Mouse (Mus musculus): ENCODE results near the gene Ckb. TPM values are rescaled to one million over a fixed set of nuclear protein-coding genes. Genes with fewer than 3 reads are reported as not detected.

The Ckb gene
- polyA plus RNA-seq, 1 experiment from 2014 or later = 266 TPM

DNA sequence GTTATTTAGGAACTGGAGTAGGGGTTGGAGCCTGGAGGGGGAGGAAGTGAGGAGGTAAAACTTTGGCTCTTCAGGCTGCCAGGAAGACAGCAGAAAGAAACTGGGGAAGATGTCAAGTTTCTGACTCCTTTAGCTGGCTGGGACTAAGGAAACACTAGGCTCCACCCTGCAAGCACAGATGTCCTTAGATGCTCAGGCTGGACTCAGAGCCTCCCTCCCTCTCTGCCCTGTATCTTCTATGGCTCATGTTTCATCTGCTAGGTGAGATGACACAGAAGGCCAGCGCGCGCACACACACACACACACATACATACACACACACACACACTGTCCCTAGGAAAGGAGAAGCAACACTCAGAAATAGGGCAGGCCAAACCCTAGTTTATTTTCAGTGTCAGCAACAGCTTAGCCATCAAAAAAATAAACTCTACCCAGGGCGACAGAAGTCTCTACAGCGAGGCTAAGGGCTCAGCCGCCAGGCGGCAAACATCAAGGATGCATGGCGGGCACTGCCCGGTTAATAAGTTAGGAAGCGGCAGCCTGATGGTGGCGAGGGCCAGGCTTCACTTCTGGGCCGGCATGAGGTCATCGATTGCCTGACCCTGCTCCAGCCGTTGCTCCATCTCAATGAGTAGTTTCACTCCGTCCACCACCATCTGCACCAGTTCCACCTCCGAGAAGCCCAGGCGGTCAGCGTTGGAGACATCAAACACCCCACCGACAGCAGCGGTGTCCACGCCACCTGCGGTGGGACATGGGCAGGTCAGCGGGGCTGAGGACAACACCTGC is 2.9 kb downstream of the Ckb start:
- Histone ChIP-seq H3K9me3 (ENCODE audit: control insufficient read depth, low read length) (no peaks in the 10 kb centered on the region), H3K4me1 (ENCODE audit: control insufficient read depth in 2 of 2, insufficient read depth in 2 of 2, low read length in 2 of 2) (peaks cover 30 to 60% of the 10 kb centered on the region in 2 experiments), H3K27ac (replicated peaks in 1 of 2; ENCODE audit: control insufficient read depth in 1 of 2, insufficient read depth in 1 of 2, low read depth in 2 of 2, low read length in 2 of 2) (peak overlapping the region; percentile 18 to 82; a peak in 3 of 4 replicates), H3K9ac (ENCODE audit: low read length) (peak overlapping the region; percentile 64), H3K27me3 (ENCODE audit: control insufficient read depth, insufficient read depth, low read length) (no peaks in the 10 kb centered on the region), H3K36me3 (ENCODE audit: control insufficient read depth, insufficient read depth, low read length) (peaks cover 6% of the 10 kb centered on the region; the same call in 1 of the 2 replicates), H3K4me2 (ENCODE audit: low read length) (peak overlapping the region; percentile 62), H3K4me3 (ENCODE audit: control insufficient read depth in 1 of 2, insufficient read depth in 1 of 2, low read depth in 1 of 2, low read length in 2 of 2) (peak overlapping the region in 1 of 2 experiments; percentile 20; a peak in 1 of 4 replicates)
- ATAC-seq (ENCODE audit: insufficient number of reproducible peaks, insufficient read depth, low FRiP score, low read depth) = no peak
- 70% methylated on average over 23 of the region's 23 CpGs for WGBS

DNA sequence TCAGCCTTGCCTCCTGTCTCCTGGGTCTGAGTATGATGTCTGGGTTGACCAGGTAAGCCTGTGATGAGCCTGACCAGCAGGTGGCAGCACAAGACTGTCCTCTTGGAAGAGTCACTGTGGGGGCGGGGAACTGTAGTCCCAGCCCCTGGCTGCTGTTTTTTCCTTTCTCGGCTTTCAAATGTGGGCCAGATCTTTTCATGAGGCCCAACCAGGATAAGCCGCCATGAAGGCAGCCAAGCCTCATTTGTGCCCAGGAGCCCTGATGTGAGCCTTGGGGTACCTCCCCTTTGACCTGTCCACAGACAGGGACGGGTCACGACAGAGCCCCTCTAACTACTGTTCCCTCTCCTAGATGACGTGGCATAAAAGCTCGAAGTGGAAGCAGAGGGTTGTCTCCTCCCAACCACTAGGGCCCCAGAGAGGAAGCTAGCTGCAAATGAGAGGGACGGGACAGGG is 3.7 kb downstream of the Ckb start:
- peak; percentile 67 for ATAC-seq (ENCODE audit: insufficient number of reproducible peaks, insufficient read depth, low FRiP score, low read depth)
- H3K9me3 ChIP-seq (ENCODE audit: control insufficient read depth, low read length) = no peaks in the 10 kb centered on the region
- H3K4me1 ChIP-seq (ENCODE audit: control insufficient read depth in 2 of 2, insufficient read depth in 2 of 2, low read length in 2 of 2) = peaks cover 32 to 61% of the 10 kb centered on the region in 2 experiments
- peaks cover 11% of the 10 kb centered on the region; the same call in 1 of the 2 replicates for H3K36me3 ChIP-seq (ENCODE audit: control insufficient read depth, insufficient read depth, low read length)
- peak overlapping the region; percentile 62 for H3K4me2 ChIP-seq (ENCODE audit: low read length)
- no peaks in the 10 kb centered on the region for H3K27me3 ChIP-seq (ENCODE audit: control insufficient read depth, insufficient read depth, low read length)
- peak overlapping the region; percentile 82 to 90 for H3K27ac ChIP-seq (replicated peaks in 1 of 2; ENCODE audit: control insufficient read depth in 1 of 2, insufficient read depth in 1 of 2, low read depth in 2 of 2, low read length in 2 of 2)
- under 1% methylated on average over 8 of the region's 8 CpGs for WGBS
- H3K4me3 ChIP-seq (ENCODE audit: control insufficient read depth in 1 of 2, insufficient read depth in 1 of 2, low read depth in 1 of 2, low read length in 2 of 2) = peak overlapping the region; percentile 20 to 24; a peak in 3 of 4 replicates
- peak overlapping the region; percentile 64 for H3K9ac ChIP-seq (ENCODE audit: low read length)

DNA sequence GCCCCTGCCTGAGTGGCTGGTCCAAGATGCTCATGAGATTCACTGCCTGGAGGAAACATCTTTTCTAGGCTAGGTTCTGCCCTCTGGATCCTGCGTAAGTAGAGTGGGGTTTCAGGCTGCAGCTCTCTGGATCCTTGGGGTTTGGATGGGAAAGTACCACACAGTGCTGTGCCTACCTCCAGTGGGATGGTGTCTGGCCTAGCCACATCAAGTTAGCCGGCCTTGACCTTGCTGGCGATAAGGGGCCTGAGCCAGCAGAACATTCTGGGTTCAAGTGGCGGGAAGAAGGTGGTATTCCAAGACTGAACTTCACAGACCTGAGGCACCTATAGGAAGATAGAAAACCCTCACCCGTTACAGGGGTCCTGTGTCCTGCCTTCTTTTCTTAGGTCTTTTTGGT is 4.7 kb downstream of the Ckb start:
- H3K27ac ChIP-seq (replicated peaks in 1 of 2; ENCODE audit: control insufficient read depth in 1 of 2, insufficient read depth in 1 of 2, low read depth in 2 of 2, low read length in 2 of 2) = no peak overlapping the region
- ATAC-seq (ENCODE audit: insufficient number of reproducible peaks, insufficient read depth, low FRiP score, low read depth) = no peak
- H3K36me3 ChIP-seq (ENCODE audit: control insufficient read depth, insufficient read depth, low read length) = peaks cover 11% of the 10 kb centered on the region; the same call in 1 of the 2 replicates
- H3K4me2 ChIP-seq (ENCODE audit: low read length) = no peak overlapping the region
- no peaks in the 10 kb centered on the region for H3K27me3 ChIP-seq (ENCODE audit: control insufficient read depth, insufficient read depth, low read length)
- peaks cover 27 to 60% of the 10 kb centered on the region in 2 experiments for H3K4me1 ChIP-seq (ENCODE audit: control insufficient read depth in 2 of 2, insufficient read depth in 2 of 2, low read length in 2 of 2)
- no peak overlapping the region for H3K9ac ChIP-seq (ENCODE audit: low read length)
- no peak overlapping the region for H3K4me3 ChIP-seq (ENCODE audit: control insufficient read depth in 1 of 2, insufficient read depth in 1 of 2, low read depth in 1 of 2, low read length in 2 of 2)
- 93% methylated on average over 5 of the region's 5 CpGs for WGBS
- H3K9me3 ChIP-seq (ENCODE audit: control insufficient read depth, low read length) = no peaks in the 10 kb centered on the region

DNA sequence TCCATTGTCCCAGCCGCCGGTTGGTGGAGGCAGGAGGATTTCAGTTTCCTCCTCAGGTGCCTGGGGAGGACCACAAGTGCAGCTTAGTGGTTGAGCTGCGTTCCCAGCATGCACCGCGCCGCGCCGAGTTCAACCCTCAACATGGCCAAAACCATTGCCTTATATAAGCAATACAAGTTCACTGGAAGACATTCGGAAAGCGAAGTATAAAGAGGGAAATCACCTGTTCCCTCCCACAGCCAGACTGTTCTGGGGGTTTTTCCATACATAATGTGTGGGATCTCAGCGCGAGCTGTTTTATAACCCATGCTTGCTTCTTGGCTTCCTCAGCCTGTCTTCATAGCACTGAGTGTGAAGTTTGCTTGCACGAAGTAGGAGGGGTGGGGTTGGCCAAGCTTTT is 5.8 kb downstream of the Ckb start:
- WGBS = 72% methylated on average over 13 of the region's 13 CpGs
- no peak for ATAC-seq (ENCODE audit: insufficient number of reproducible peaks, insufficient read depth, low FRiP score, low read depth)
- Histone ChIP-seq H3K27ac (replicated peaks in 1 of 2; ENCODE audit: control insufficient read depth in 1 of 2, insufficient read depth in 1 of 2, low read depth in 2 of 2, low read length in 2 of 2) (peak overlapping the region; percentile 2 to 39; a peak in 3 of 4 replicates), H3K9me3 (ENCODE audit: control insufficient read depth, low read length) (no peaks in the 10 kb centered on the region), H3K9ac (ENCODE audit: low read length) (peak overlapping the region; percentile 14; the same call in 1 of the 2 replicates), H3K36me3 (ENCODE audit: control insufficient read depth, insufficient read depth, low read length) (peaks cover 14% of the 10 kb centered on the region; the same call in 1 of the 2 replicates), H3K4me3 (ENCODE audit: control insufficient read depth in 1 of 2, insufficient read depth in 1 of 2, low read depth in 1 of 2, low read length in 2 of 2) (no peak overlapping the region), H3K27me3 (ENCODE audit: control insufficient read depth, insufficient read depth, low read length) (no peaks in the 10 kb centered on the region), H3K4me1 (ENCODE audit: control insufficient read depth in 2 of 2, insufficient read depth in 2 of 2, low read length in 2 of 2) (peaks cover 25 to 54% of the 10 kb centered on the region in 2 experiments), H3K4me2 (ENCODE audit: low read length) (no peak overlapping the region)

- Histone ChIP-seq H3K27me3 (ENCODE audit: control insufficient read depth, insufficient read depth, low read length) (no peaks in the 10 kb centered on the region), H3K9ac (ENCODE audit: low read length) (peak overlapping the region; percentile 14; the same call in 1 of the 2 replicates), H3K9me3 (ENCODE audit: control insufficient read depth, low read length) (no peaks in the 10 kb centered on the region), H3K36me3 (ENCODE audit: control insufficient read depth, insufficient read depth, low read length) (peaks cover 15% of the 10 kb centered on the region), H3K4me3 (ENCODE audit: control insufficient read depth in 1 of 2, insufficient read depth in 1 of 2, low read depth in 1 of 2, low read length in 2 of 2) (no peak overlapping the region), H3K27ac (replicated peaks in 1 of 2; ENCODE audit: control insufficient read depth in 1 of 2, insufficient read depth in 1 of 2, low read depth in 2 of 2, low read length in 2 of 2) (peak overlapping the region; percentile 39 to 75), H3K4me2 (ENCODE audit: low read length) (no peak overlapping the region), H3K4me1 (ENCODE audit: control insufficient read depth in 2 of 2, insufficient read depth in 2 of 2, low read length in 2 of 2) (peaks cover 23 to 43% of the 10 kb centered on the region in 2 experiments)
- ATAC-seq (ENCODE audit: insufficient number of reproducible peaks, insufficient read depth, low FRiP score, low read depth) = no peak
- 57% methylated on average over 13 of the region's 13 CpGs for WGBS
Measured at GRCm38 (mm10) chr12:111665041-111665880, 6.9 kb downstream of the Ckb start.

GRCm38 (mm10) chr12:111664144-111664634 is 7.9 kb downstream of the Ckb start:
- WGBS = 34% methylated on average over 6 of the region's 6 CpGs
- peaks cover 22 to 41% of the 10 kb centered on the region in 2 experiments for H3K4me1 ChIP-seq (ENCODE audit: control insufficient read depth in 2 of 2, insufficient read depth in 2 of 2, low read length in 2 of 2)

More at GRCm38 (mm10) chr12:111664144-111664634, 7.9 kb downstream of the Ckb start:
- H3K27me3 ChIP-seq (ENCODE audit: control insufficient read depth, insufficient read depth, low read length) = no peaks in the 10 kb centered on the region
- H3K4me2 ChIP-seq (ENCODE audit: low read length) = peak overlapping the region; percentile 18
- H3K27ac ChIP-seq (replicated peaks in 1 of 2; ENCODE audit: control insufficient read depth in 1 of 2, insufficient read depth in 1 of 2, low read depth in 2 of 2, low read length in 2 of 2) = peak overlapping the region; percentile 70 to 81
- H3K36me3 ChIP-seq (ENCODE audit: control insufficient read depth, insufficient read depth, low read length) = peaks cover 20% of the 10 kb centered on the region
- ATAC-seq (ENCODE audit: insufficient number of reproducible peaks, insufficient read depth, low FRiP score, low read depth) = no peak
- no peak overlapping the region for H3K4me3 ChIP-seq (ENCODE audit: control insufficient read depth in 1 of 2, insufficient read depth in 1 of 2, low read depth in 1 of 2, low read length in 2 of 2)
- no peaks in the 10 kb centered on the region for H3K9me3 ChIP-seq (ENCODE audit: control insufficient read depth, low read length)
- peak overlapping the region; percentile 46; the same call in 1 of the 2 replicates for H3K9ac ChIP-seq (ENCODE audit: low read length)

All from heart, embryonic 14.5 days (tissue).